Mouse (Mus musculus) liver, postnatal 0 days (tissue): ENCODE measurements around the gene Btrc.

ENCODE experiments used
- CTCF ChIP-seq: sonication (generic); IDR thresholded peaks from 2 replicates; pipeline ENCODE4 v1.5.1; 2016; ENCODE audit warnings: antibody characterized with exemption, low read depth
- EP300 ChIP-seq: IDR thresholded peaks from 2 replicates; pipeline ENCODE4 v1.6.1; 2016; ENCODE audit warnings: antibody characterized with exemption, low read depth, mild to moderate bottlenecking

DNA sequence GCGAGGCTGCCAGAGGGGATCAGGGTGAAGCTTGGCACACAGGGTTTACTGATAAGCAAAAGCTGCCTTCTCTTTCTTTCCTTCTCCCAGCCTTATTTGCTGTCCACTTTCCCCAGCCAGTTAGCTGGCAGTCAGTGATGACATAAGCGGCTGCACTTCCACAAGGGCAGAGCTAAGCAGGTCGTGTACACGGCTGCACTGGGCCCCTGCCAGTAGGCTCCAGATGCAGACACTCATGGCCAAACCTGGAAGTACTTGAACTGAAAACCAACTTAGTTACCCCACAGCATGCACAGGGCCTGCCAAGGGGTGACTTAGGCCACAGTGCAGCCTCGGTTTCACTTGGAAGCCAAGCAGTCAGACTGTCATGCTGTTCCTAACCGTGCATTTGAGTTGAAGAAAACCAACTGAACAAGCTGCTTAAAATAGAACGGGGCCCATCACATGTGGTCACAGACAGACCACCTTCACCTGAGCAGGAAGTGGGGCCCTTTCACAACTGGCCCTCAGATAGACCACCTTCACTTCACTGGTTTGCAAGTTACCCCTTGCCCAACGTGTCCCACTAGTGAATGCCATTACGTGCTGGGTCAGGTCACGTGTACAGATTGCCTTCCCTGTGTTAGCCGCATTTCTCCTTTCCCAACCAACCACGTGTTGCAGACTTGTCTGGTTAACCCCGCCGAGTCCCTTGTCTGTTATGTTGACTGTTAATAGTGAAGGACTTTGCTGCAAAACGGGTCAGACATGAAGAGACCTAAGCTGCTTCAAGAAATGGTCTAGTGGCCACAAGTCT lies 166.9 kb downstream of the Btrc start:
- TF ChIP-seq CTCF (no peak), EP300 (no peak)
